Mouse (Mus musculus): ENCODE measurements around the gene Plce1. TPM values are rescaled to one million over a fixed set of nuclear protein-coding genes. Genes with fewer than 3 reads are reported as not detected.
"Not testable (repeated sequence)": the region's sequence is repeated elsewhere in the genome, so short reads cannot be mapped to it uniquely, and the experiment has no call there.

Gene Plce1
- polyA plus RNA-seq, 1 experiment from 2014 or later, result 2.7 TPM

DNA sequence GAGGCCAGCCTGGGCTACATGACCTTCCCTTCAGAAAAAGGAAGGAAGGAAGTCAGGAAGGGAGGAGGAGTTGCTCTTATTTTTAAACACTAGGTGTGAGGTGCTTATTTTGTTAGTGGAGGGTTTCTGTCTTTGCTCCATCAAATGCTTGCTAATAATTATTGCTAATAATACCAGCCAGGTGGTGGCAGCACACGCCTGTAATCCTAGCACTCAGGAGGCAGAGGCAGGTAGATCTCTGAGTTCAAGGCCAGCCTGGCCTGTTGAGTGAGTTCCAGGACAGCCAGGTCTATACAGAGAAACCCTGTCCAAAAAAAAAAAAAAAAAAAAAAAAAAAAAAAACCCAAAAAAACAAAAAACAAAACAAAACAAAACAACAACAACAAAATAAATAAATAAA lies 81.0 kb downstream of the Plce1 start:
- WGBS, result 85% methylated on average over 1 of the region's 1 CpGs
- H3K36me3 ChIP-seq (replicated peaks); H3K27me3 ChIP-seq (replicated peaks; ENCODE audit: low read depth, poor library complexity, severe bottlenecking); DNase-seq (ENCODE audit: low spot score); H3K4me3 ChIP-seq; H3K9me3 ChIP-seq; H3K27ac ChIP-seq (replicated peaks): not testable (repeated sequence)
- H3K4me1 ChIP-seq, result peaks cover 14% of the 10 kb centered on the region

GRCm38 (mm10) chr19:38566156-38566555 lies 85.2 kb downstream of the Plce1 start:
- no peaks in the 10 kb centered on the region for H3K36me3 ChIP-seq (replicated peaks)
- H3K27ac ChIP-seq (replicated peaks), result no peak overlapping the region
- H3K27me3 ChIP-seq (replicated peaks; ENCODE audit: low read depth, poor library complexity, severe bottlenecking), result no peaks in the 10 kb centered on the region
- H3K9me3 ChIP-seq, result no peaks in the 10 kb centered on the region
- H3K4me1 ChIP-seq, result peaks cover 19% of the 10 kb centered on the region
- no peak for DNase-seq (ENCODE audit: low spot score)
- no peak overlapping the region for H3K4me3 ChIP-seq

- no peaks in the 10 kb centered on the region for H3K9me3 ChIP-seq
- H3K27ac ChIP-seq (replicated peaks), result peak overlapping the region; percentile 30; the same call in 1 of the 2 replicates
- peaks cover 19% of the 10 kb centered on the region for H3K4me1 ChIP-seq
- H3K4me3 ChIP-seq, result no peak overlapping the region
- 27% methylated on average over 7 of the region's 7 CpGs for WGBS
- H3K36me3 ChIP-seq (replicated peaks), result no peaks in the 10 kb centered on the region
- H3K27me3 ChIP-seq (replicated peaks; ENCODE audit: low read depth, poor library complexity, severe bottlenecking), result no peaks in the 10 kb centered on the region
- peak; percentile 15 for DNase-seq (ENCODE audit: low spot score)
Measured at GRCm38 (mm10) chr19:38566752-38567151, 85.8 kb downstream of the Plce1 start.

DNA sequence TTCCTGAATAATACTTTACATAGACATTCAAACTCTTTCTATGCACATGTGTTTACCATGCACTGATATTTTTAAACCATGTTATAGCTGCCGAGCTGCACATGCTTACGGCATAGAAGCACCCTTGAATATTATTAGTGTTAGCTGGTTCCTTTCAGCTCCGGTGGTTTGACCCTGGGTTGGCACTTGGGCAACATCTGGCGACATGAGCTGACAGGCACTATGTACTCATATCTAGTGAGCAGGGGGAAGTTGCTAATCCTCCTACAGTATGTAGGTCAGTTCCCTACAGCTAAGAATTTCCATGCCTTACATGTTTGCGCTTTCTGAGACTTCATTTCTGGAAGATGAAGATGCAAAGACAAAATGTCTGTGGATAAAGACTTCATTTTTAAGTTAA lies 86.4 kb downstream of the Plce1 start:
- Histone ChIP-seq H3K36me3 (replicated peaks) (no peaks in the 10 kb centered on the region), H3K27ac (replicated peaks) (no peak overlapping the region), H3K9me3 (no peaks in the 10 kb centered on the region), H3K4me3 (no peak overlapping the region), H3K4me1 (peaks cover 19% of the 10 kb centered on the region), H3K27me3 (replicated peaks; ENCODE audit: low read depth, poor library complexity, severe bottlenecking) (no peaks in the 10 kb centered on the region)
- no peak for DNase-seq (ENCODE audit: low spot score)
- WGBS, result 70% methylated on average over 5 of the region's 5 CpGs

- 53% methylated on average over 8 of the region's 8 CpGs for WGBS
- Histone ChIP-seq H3K4me1 (peaks cover 14% of the 10 kb centered on the region; the same call in 1 of the 2 replicates), H3K4me3 (no peak overlapping the region), H3K36me3 (replicated peaks) (no peaks in the 10 kb centered on the region), H3K9me3 (no peaks in the 10 kb centered on the region), H3K27ac (replicated peaks) (no peak overlapping the region), H3K27me3 (replicated peaks; ENCODE audit: low read depth, poor library complexity, severe bottlenecking) (no peaks in the 10 kb centered on the region)
- DNase-seq (ENCODE audit: low spot score), result no peak
Measured at GRCm38 (mm10) chr19:38578554-38579146, 97.7 kb downstream of the Plce1 start.

- no peak overlapping the region for H3K4me3 ChIP-seq
- H3K27ac ChIP-seq (replicated peaks), result no peak overlapping the region
- no peak for DNase-seq (ENCODE audit: low spot score)
- WGBS, result 97% methylated on average over 1 of the region's 1 CpGs
- H3K4me1 ChIP-seq, result peaks cover 17% of the 10 kb centered on the region
- no peaks in the 10 kb centered on the region for H3K27me3 ChIP-seq (replicated peaks; ENCODE audit: low read depth, poor library complexity, severe bottlenecking)
- H3K36me3 ChIP-seq (replicated peaks), result no peaks in the 10 kb centered on the region
- H3K9me3 ChIP-seq, result no peaks in the 10 kb centered on the region
Measured at GRCm38 (mm10) chr19:38582861-38583260, 102.0 kb downstream of the Plce1 start.

DNA sequence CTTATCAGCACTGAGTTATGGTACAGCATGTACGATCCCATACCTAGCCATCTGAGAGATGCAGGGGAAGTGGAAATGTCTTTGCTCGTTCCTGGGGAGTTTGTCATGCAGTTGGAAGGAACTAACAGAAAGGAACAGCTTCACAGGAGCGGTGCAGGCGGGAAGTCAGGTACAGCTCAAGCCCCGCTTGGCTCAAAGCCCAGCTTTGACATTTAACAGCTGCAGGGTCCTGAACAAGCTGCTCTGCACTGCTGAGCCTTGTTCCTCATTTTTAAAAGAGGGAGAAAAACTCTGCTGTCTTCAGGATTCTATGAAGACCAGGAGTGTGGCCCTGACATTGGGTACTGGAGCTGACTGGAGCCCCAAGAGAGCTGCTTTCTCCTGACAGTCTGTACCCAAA lies 106.7 kb downstream of the Plce1 start:
- Histone ChIP-seq H3K4me1 (peaks cover 3% of the 10 kb centered on the region; the same call in 1 of the 2 replicates), H3K4me3 (no peak overlapping the region), H3K27me3 (replicated peaks; ENCODE audit: low read depth, poor library complexity, severe bottlenecking) (no peaks in the 10 kb centered on the region), H3K9me3 (no peaks in the 10 kb centered on the region), H3K27ac (replicated peaks) (no peak overlapping the region), H3K36me3 (replicated peaks) (no peaks in the 10 kb centered on the region)
- 83% methylated on average over 5 of the region's 5 CpGs for whole genome bisulfite sequencing
- DNase-seq (ENCODE audit: low spot score), result no peak

DNA sequence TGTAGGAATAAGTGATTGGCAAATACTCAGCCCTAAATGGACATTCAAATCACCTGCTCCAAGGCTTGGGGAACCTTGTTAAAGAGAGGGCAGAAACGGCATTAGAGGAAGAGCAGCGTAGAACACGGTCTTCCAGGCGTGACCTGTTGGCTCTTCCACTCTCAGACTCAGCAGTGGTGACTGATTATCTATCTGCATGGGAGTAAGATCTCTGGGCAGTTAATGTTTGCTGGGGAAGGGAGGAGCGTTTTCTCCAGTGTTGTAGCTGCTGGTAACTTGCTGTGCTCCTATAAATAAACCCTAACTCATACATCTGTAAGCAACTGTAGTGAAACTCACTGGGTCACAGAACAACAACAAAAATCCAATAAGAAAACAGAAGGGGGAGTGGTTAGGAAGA lies 108.6 kb downstream of the Plce1 start:
- Histone ChIP-seq H3K9me3 (no peaks in the 10 kb centered on the region), H3K4me3 (no peak overlapping the region), H3K27me3 (replicated peaks; ENCODE audit: low read depth, poor library complexity, severe bottlenecking) (no peaks in the 10 kb centered on the region), H3K4me1 (peaks cover 3% of the 10 kb centered on the region; the same call in 1 of the 2 replicates), H3K36me3 (replicated peaks) (no peaks in the 10 kb centered on the region), H3K27ac (replicated peaks) (no peak overlapping the region)
- 93% methylated on average over 5 of the region's 5 CpGs for WGBS
- no peak for DNase-seq (ENCODE audit: low spot score)

DNA sequence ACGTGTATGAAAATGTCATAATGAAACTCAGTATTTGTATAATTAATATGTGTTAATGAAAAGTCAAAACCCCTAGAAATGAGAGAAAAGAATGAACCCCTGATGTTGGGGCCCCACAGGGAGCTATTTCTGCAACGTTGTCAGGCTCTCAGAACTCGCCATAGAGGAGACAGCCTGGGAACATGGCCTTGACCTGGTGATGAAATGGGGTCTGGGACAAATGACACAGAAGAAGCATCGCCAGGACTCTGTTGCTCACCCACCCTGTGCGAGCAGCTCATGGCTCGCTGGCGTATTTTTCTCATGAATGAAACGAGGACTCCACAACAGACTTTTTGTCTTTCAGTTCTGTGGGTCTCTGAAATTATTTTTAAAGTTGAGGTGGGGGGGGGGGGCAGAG lies 109.0 kb downstream of the Plce1 start:
- Histone ChIP-seq H3K4me3 (no peak overlapping the region), H3K4me1 (peaks cover 3% of the 10 kb centered on the region; the same call in 1 of the 2 replicates), H3K9me3 (no peaks in the 10 kb centered on the region), H3K36me3 (replicated peaks) (no peaks in the 10 kb centered on the region), H3K27me3 (replicated peaks; ENCODE audit: low read depth, poor library complexity, severe bottlenecking) (no peaks in the 10 kb centered on the region), H3K27ac (replicated peaks) (no peak overlapping the region)
- 87% methylated on average over 8 of the region's 8 CpGs for WGBS
- no peak for DNase-seq (ENCODE audit: low spot score)

GRCm38 (mm10) chr19:38592566-38593224 lies 111.8 kb downstream of the Plce1 start:
- no peak for DNase-seq (ENCODE audit: low spot score)
- Histone ChIP-seq H3K4me3 (no peak overlapping the region), H3K27ac (replicated peaks) (no peak overlapping the region), H3K27me3 (replicated peaks; ENCODE audit: low read depth, poor library complexity, severe bottlenecking) (no peaks in the 10 kb centered on the region), H3K4me1 (no peaks in the 10 kb centered on the region), H3K36me3 (replicated peaks) (no peaks in the 10 kb centered on the region), H3K9me3 (no peaks in the 10 kb centered on the region)
- 85% methylated on average over 7 of the region's 7 CpGs for whole genome bisulfite sequencing

GRCm38 (mm10) chr19:38593225-38593897 lies 112.5 kb downstream of the Plce1 start:
- 93% methylated on average over 12 of the region's 12 CpGs for WGBS

DNA sequence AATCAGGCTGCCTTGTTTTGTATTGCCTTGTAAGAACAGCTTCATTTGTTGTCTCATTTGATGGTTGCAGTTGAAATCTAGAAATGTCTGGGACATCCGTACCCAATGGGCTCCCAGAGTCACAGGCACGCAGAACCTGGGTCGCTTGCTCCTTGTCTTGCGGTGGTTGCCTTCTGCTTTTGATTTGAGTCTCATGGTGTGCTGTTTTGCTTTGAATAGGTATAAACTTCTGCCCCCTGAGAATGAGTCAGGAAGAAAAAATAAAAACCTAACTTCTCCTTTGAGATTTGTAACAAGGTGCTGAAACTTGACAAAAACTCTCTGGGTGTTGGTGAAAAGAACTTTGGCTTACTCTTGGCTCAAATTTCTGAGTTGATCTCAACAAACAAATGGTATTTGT lies 115.2 kb downstream of the Plce1 start:
- WGBS, result 80% methylated on average over 4 of the region's 4 CpGs
- H3K36me3 ChIP-seq (replicated peaks), result no peaks in the 10 kb centered on the region
- no peak for DNase-seq (ENCODE audit: low spot score)
- H3K9me3 ChIP-seq, result no peaks in the 10 kb centered on the region
- H3K27ac ChIP-seq (replicated peaks), result no peak overlapping the region
- no peaks in the 10 kb centered on the region for H3K27me3 ChIP-seq (replicated peaks; ENCODE audit: low read depth, poor library complexity, severe bottlenecking)
- no peak overlapping the region for H3K4me3 ChIP-seq
- H3K4me1 ChIP-seq, result no peaks in the 10 kb centered on the region

More at GRCm38 (mm10) chr19:38593225-38593897, 112.5 kb downstream of the Plce1 start:
- Histone ChIP-seq H3K4me3 (no peak overlapping the region), H3K9me3 (no peaks in the 10 kb centered on the region), H3K27me3 (replicated peaks; ENCODE audit: low read depth, poor library complexity, severe bottlenecking) (no peaks in the 10 kb centered on the region), H3K4me1 (no peaks in the 10 kb centered on the region), H3K27ac (replicated peaks) (no peak overlapping the region), H3K36me3 (replicated peaks) (no peaks in the 10 kb centered on the region)
- DNase-seq (ENCODE audit: low spot score), result no peak

- 84% methylated on average over 2 of the region's 2 CpGs for WGBS
- H3K4me1 ChIP-seq, result no peaks in the 10 kb centered on the region
- no peaks in the 10 kb centered on the region for H3K27me3 ChIP-seq (replicated peaks; ENCODE audit: low read depth, poor library complexity, severe bottlenecking)
- no peak for DNase-seq (ENCODE audit: low spot score)
- no peaks in the 10 kb centered on the region for H3K36me3 ChIP-seq (replicated peaks)
- no peak overlapping the region for H3K27ac ChIP-seq (replicated peaks)
- no peak overlapping the region for H3K4me3 ChIP-seq
- no peaks in the 10 kb centered on the region for H3K9me3 ChIP-seq
Measured at GRCm38 (mm10) chr19:38597392-38597791, 116.5 kb downstream of the Plce1 start.

Measured in embryonic facial prominence, embryonic 10.5 days (tissue).